Mouse (Mus musculus): ENCODE data around the gene Glt8d1.

DNA sequence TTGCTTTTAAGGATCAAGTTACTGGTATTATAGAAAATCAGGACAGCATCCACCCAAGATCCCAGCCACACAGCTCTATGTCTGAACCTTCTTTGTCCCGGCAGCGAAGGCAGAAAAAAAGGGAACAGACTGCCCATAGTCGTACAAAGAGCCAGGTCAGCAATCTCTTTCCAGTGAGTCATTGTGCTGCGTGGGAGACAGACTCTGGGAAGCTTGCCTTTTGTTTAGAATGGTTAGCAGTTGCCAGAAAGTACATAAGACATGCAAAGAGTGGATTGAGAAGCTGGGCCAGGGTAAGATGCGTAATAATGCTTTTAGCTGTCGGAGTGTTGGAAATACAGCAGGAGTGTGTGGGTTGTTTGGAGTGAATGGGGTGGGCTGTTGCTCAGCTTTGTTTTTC lies 27.0 kb upstream of the Glt8d1 start:
- TF ChIP-seq CTCF (IDR thresholded peaks at IDR 0.05; ENCODE audit: borderline replicate concordance, extremely low read depth, insufficient read depth, insufficient read length) = no peak
- TF ChIP-seq POLR2A (IDR thresholded peaks at IDR 0.05; ENCODE audit: borderline replicate concordance, extremely low read depth, insufficient read depth, insufficient read length, poor library complexity, severe bottlenecking) = no peak

All from brain, embryonic 14.5 days (tissue).